Mouse (Mus musculus) small intestine, adult 2 months (tissue): ENCODE results near the gene Mvb12b.

ENCODE experiments used
- CTCF ChIP-seq: fragments of 200-500 bp; IDR thresholded peaks from 2 replicates; pipeline ENCODE4 v1.5.1; 2012; ENCODE audit warnings: low read depth, mild to moderate bottlenecking, control low read depth, inconsistent platforms, low read length, moderate library complexity, mixed read lengths; ENCODE audit not compliant: insufficient replicate concordance, insufficient read length; ENCODE audit errors: extremely low read depth
- POLR2A ChIP-seq: fragments of 200-500 bp; IDR thresholded peaks from 2 replicates; pipeline ENCODE4 v1.6.1; 2012; ENCODE audit warnings: low read depth, mild to moderate bottlenecking, control low read depth, inconsistent platforms, low read length, moderate library complexity

DNA sequence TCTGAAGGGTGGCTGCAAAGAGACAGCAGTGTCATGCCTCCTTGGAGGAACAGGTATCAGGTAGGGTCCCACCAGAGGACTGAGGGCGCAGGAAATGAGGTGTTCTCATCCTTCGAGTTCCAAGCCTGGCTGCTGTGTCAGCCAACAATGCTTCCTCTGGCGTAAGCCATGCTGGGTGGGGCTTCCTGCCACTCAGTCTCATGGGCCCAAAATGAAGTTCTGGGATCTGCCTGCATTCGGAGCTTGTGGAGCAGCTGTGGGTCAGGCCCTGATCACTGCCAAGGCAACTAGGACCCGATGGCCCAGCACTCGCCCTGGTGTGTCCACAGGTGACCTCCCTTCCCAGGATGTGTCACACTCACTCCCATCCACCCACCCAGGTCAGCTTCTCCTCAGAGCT lies 61.0 kb downstream of the Mvb12b start:
- no peak for TF ChIP-seq CTCF
- no peak for TF ChIP-seq POLR2A
